Mouse (Mus musculus): Measurements from ENCODE around the gene Dpm3.

Dpm3 gene

GRCm38 (mm10) chr3:89270051-89270755 lies 11.0 kb downstream of the Dpm3 start, which contains the start of gene Slc50a1:
TSS of gene Slc50a1 (minus strand) at chr3:89270570.
- DNase-seq (ENCODE audit: low spot score): peak; percentile 71

DNA sequence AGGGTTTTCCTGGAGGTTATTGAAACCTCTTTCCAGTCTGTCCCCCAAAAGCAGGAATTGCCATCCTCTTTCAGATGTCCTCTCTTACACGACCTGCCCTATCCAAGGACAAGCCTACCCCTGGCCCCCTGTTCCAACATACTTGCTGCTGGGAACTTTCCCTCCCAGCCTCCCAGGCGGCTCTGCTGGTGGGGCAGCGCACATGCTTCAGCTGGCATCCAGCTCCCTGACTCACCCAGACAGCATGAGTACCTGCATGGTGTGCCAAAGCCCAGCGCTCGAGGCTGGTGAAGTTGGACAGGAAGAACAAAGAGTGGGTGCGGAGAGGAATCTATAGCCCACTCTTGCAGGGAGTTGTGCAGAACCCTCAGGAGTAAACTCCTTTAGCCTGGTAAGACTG lies 11.7 kb downstream of the Dpm3 start:
- no peak for DNase-seq (ENCODE audit: low spot score)

DNA sequence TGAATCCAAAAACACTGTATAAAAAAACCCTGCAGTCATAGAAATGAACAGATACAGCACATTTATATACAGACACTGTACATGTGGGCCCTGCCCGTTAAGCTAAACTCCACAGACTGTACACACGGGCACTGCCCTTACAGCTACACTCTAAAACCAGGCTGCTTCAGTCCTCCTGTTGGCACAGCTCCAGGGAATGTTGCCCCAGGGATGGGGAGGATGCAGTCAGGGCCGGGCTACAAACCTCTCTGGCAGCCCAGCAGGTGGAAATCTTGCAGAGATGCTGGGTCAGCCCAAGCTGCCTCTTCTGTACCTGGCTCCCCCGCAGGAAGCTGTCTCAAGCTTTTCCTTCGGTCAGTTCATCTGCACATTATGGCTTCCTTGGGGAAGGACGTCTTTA lies 12.6 kb downstream of the Dpm3 start:
- no peak for DNase-seq (ENCODE audit: low spot score)

DNA sequence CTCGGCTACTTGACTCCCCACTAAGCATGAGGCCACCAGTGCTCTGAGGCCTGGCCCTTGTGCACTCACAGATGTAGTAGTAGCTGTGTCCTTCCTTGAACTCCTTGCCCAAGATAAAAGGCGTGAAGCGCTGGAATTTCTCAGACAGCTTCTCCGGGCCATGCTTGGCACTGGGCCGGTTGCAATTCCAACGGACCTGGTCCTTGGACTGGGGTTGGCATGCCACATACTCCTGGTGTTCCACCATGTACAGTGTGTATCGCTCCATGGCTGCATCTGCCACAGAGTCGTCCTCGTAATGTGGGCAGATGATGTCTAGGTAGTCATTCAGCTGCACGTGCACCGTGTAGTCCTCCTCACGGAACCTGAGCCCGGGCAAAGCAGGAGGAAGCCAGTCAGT lies 16.9 kb downstream of the Dpm3 start:
- no peak for DNase-seq (ENCODE audit: low spot score)

- no peak for DNase-seq (ENCODE audit: low spot score)
These were observed 18.3 kb downstream of the Dpm3 start for GRCm38 (mm10) chr3:89277281-89278021.

- DNase-seq (ENCODE audit: low spot score): no peak
These were observed 18.9 kb downstream of the Dpm3 start for GRCm38 (mm10) chr3:89278107-89278506.

- DNase-seq (ENCODE audit: low spot score): no peak
These were observed 19.5 kb downstream of the Dpm3 start for GRCm38 (mm10) chr3:89278643-89279042.

- peak; percentile 90 for DNase-seq (ENCODE audit: low spot score)
These were observed 20.2 kb downstream of the Dpm3 start for GRCm38 (mm10) chr3:89279153-89279890.

DNA sequence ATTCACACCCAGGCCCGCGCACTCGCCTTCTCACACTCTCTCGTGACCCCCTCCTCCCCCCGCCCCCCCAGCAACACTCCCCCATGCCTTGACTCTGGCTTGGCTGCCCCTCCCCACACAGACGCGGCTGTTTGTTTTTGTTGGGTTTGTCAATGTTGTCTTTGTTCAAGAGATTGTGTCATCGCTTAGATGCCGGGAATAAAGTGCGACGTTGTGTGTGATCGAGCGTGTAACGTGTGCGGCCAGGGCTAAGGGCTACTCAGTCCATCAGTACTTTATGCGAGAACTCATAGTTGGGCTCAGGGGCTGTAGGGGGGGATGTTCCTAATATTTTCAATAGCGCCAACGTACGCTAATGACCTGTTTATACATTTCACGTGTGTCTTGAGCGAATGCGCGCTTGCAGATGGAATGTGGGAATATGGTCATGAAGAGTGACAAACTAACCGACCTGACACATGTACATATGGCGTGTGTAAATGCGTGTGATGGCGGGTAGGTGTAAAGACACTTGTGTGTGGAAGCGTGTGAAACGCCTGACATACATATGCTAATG lies 21.0 kb downstream of the Dpm3 start:
- peak; percentile 81 for DNase-seq (ENCODE audit: low spot score)

GRCm38 (mm10) chr3:89280606-89281511 lies 21.7 kb downstream of the Dpm3 start, which contains the start of gene Efna1:
TSS of gene Efna1 (minus strand) at chr3:89281142.
- peak; percentile 93 for DNase-seq (ENCODE audit: low spot score)

- peak; percentile 75 for DNase-seq (ENCODE audit: low spot score)
These were observed 22.6 kb downstream of the Dpm3 start for GRCm38 (mm10) chr3:89281579-89282290.

- no peak for DNase-seq (ENCODE audit: low spot score)
These were observed 23.1 kb downstream of the Dpm3 start for GRCm38 (mm10) chr3:89282291-89282643.

GRCm38 (mm10) chr3:89284261-89284660 lies 25.1 kb downstream of the Dpm3 start:
- no peak for DNase-seq (ENCODE audit: low spot score)

DNA sequence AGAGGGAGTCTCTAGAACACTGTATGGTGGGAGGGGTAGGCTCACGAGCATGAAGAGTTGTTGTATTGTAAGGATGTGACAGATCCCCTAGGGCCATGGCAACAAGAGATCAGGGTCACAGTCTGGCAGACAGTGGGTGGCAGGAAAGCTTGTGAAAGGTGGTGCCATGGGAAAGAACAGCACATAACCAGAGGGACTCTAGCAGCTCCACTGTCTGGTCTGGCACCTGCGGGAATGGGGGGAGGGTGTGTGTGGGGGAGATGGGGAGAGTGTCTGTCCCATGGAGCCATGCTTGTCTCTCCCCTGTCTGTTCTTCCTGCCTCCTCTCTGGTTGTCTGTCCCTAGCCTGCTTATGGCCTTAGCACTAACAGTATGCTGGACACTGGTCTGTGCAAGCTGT lies 26.4 kb downstream of the Dpm3 start:
- no peak for DNase-seq (ENCODE audit: low spot score)

DNA sequence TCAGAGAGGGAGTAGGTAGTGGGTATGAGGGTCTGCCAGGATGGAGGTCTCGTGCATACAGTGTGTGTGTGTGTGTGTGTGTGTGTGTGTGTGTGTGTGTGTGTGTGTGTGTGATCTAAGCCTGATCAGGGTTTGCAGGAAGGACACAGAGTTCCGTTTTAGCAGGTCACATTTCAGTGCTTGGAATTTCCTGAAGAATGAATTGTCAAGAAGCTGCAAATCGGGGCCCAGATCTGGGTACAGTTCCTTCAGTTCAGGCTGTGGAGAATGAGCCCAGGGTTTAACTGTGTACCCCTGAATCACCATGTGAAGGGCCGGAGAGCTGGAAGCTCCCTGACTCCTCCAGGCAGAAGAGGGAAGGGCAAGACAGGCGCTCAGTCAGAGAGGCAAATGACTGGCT lies 28.1 kb downstream of the Dpm3 start:
- no peak for DNase-seq (ENCODE audit: low spot score)

- peak; percentile 76 for DNase-seq (ENCODE audit: low spot score)
These were observed 29.4 kb downstream of the Dpm3 start for GRCm38 (mm10) chr3:89288503-89288928.

- DNase-seq (ENCODE audit: low spot score): no peak
These were observed 32.7 kb downstream of the Dpm3 start for GRCm38 (mm10) chr3:89291874-89292273.

DNA sequence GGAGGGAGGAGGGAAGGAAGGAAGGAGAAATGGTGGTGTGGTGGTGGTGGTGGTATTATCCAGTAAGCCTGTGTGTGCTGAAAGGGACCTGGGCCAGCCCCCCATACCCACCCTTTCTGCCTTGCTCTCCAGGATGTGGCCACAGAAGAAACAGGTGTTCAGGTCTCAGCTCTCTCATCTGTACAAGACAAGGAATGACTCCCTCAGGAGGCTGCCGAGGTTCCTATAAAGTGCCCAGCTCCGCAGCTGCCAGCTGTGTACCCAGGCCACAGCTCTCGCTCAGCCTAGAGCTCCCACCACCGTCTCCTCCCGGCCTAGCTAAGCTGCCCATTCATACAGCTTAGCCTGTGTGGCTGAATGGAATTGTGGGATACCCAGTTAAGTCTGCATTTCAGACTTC lies 33.1 kb downstream of the Dpm3 start:
- no peak for DNase-seq (ENCODE audit: low spot score)

DNA sequence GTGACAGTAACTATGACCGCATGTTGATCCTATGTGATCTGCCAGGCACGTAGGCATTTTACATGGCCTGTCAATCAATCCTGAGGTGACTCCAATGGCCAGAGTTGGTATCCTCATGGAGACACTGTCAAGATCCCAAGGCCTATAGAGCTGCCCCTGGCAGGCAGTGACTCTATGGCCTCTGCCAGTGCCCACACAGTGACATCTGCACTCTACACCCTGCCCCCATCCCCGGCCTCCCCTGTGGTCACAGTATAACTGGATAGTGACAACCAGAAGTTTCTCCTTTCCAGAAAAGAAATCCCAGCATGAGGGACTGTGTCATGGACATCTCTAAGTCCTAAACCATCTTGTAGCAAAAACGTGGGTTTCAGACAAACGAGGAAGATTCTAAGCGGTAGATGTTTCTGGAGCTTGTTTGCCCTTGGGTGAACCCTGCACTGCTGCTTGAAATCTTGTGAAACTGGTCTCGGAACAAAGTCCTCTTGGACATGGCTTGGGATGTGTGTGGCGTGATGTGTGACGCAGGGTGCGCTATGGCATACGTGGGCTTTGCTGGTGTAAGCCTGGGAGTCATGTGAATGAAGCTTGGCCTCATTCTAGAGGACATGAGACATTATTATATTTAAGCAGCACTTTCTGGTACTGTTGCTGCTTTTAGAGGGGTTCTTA lies 34.2 kb downstream of the Dpm3 start:
- DNase-seq (ENCODE audit: low spot score): peak; percentile 76

DNA sequence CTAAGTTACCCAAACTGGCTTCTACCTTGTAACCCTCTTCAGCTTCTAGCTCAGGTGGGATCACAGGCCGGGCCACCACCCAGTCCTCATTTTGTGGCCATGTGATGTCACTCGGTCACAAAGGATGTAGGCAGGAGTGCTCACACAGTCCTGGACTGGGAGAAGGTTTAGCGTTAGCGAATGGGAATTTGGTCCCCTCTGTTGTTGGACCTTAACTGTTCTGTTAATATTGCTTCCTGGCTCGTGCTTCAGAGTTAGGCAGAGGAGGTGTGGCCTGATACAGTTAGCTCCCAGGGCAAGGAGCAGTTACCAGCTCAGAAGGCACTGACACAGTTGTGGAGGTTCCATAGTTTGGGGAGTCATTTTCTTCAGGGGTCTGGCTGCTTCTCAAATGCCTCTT lies 35.0 kb downstream of the Dpm3 start:
- DNase-seq (ENCODE audit: low spot score): no peak
